Mouse (Mus musculus): ENCODE results near the gene Use1. TPM values are rescaled to one million over a fixed set of nuclear protein-coding genes. Genes with fewer than 3 reads are reported as not detected.

The Use1 gene
- total RNA-seq, 2 experiments from 2014 or later, result 46.1 to 59.2 TPM

DNA sequence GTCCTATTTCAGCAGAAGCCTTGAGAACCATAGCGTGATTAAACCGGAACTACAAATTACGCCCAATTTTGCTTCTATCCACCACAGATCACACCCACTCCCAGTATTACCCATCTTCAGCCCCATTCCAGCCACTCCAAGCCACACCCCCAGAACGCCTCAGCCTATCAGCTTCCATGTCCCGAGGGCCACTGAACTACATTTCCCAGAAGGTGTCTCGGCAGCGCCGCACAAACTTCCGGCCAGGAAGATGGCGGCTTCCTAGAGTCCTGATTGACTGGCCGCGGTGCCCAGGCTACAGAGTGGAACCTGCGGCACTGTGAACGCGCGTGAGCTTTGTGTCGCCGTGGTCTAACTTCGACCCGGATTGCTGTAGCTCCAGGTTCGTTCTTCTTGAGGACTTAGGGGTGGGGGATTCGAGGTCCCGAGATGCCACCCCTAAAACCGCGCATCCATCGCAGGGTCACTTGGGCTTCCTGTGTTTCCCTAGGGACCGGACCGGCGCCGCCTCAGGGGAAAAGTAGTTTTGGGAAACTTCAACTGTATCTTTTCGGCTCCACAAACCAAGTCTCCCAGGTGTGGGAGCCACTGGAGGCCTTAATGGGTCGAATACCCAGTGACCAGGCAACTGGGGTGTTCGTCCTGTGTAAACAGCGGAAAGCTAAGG lies 30.1 kb downstream of the Use1 start, which contains the start of gene Babam1:
Gene Babam1, plus strand, starts transcription at position 223 of the 667 bp plus-strand sequence.
- ATAC-seq (replicated peaks; ENCODE audit: low FRiP score, poor library complexity, severe bottlenecking), result peak; percentile 99

DNA sequence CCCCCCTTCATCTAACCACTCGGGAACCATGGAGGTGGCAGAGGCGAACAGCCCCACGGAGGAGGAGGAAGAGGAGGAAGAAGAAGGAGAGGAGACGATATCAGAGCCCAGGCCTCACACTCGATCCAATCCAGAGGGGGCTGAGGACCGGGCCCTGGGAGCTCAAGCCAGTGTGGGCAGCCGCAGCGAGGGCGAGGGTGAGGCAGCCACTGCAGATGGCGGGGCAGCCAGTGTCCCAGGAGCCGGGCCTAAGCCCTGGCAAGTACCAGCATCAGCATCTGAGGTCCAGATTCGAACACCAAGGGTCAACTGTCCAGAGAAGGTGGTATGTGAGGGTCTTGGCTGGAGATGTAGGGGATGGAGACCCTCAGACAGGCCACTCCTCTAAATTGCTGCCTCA lies 31.1 kb downstream of the Use1 start:
- no peak for ATAC-seq (replicated peaks; ENCODE audit: low FRiP score, poor library complexity, severe bottlenecking)

DNA sequence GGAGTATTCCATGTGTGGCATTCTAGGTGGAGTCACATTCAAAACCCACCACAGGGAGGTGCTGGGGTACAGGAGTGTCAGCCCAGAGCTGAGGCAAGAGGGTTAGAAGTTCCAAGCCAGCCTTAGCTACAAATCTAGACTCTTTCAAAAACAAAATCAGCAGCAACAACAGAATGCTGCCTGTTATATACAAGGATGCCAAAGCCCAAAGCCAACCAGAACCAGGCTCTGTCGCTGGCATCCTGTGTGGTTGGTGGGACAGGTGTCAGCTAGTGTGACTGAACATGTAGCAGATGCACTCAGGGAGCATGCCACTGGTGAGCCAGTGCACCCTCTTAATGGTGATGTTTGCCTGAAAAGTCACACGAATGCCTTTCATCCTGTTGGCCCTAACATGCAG lies 34.2 kb downstream of the Use1 start:
- ATAC-seq (replicated peaks; ENCODE audit: low FRiP score, poor library complexity, severe bottlenecking), result no peak

DNA sequence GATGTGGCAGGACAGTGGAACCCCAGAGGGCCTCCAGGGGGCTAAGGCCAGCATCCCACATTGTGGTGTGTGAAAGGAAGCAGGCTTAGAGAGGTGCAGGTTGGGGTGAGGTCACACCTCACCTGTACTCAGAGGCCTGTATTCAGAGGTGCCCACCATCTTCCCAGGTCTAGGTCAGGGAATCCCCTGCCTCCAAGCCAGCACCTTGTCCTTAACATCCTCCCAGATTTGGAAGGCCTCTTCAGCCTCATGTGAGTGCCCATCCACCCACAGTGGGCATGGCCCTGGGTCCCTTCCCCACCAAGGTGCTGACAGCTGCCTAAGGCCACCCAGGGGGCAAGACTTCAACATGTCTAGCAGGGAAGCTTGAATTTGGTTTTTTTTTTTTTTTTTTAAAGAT lies 34.8 kb downstream of the Use1 start:
- ATAC-seq (replicated peaks; ENCODE audit: low FRiP score, poor library complexity, severe bottlenecking), result no peak

DNA sequence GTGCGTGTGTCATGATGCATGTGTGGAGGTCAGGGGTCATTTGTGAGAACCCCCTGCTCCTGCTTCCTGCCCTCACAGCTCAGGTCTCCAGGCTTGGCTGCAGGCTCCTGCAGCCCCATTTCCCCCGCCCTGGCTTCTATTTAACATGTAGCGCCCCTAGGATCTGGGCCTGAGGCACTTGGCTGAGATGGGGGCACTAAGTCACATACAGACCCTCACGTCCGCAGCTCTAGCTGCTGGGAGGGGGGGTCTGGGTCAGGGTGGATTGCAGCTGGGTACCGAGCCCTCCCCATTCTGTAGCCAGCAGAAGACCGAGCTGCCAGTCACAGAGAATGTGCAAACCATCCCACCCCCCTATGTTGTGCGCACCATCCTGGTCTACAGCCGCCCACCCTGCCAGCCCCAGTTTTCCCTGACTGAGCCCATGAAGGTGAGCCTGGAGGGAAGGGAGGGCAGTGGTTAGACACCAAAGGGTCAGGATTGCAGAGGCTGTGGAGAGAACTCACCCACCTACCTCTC lies 35.9 kb downstream of the Use1 start:
- ATAC-seq (replicated peaks; ENCODE audit: low FRiP score, poor library complexity, severe bottlenecking), result no peak

DNA sequence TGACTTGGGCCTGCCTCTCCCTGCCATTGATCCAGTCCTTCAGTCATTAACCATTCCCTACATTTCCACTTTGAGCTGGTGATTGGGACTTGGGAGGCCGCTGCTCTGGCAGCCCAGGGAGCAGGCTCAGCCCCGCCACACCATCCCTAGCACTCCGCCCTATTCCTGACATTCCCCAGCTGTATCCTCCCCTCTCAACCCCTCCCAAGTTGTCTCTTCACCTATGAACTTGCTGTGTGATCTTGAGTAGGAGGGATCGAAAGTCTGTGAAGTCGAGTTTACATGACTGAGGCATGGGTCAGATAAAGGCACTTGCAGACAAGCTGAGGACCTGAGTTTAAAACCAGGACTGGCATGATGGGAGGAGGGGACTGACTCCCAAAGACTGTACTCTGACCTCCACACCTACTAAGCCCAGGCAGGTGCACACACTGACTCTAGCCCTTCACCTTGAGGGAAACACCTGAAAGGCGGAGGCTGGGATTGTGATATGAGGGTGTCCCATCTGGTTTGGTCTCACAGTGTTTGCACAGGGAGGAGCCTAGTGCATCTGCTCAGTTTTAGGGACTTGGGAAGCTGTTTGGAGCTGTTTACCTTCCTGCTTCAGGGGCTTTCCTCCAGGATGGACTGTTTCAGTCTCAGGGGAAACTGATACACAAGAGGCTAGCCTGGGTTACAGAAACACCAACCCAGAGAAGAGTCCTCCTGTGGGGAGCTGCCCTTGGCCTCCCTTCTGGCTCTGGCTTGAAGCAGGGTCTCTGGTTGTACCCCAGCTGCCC lies 36.6 kb downstream of the Use1 start:
- ATAC-seq (replicated peaks; ENCODE audit: low FRiP score, poor library complexity, severe bottlenecking), result no peak

DNA sequence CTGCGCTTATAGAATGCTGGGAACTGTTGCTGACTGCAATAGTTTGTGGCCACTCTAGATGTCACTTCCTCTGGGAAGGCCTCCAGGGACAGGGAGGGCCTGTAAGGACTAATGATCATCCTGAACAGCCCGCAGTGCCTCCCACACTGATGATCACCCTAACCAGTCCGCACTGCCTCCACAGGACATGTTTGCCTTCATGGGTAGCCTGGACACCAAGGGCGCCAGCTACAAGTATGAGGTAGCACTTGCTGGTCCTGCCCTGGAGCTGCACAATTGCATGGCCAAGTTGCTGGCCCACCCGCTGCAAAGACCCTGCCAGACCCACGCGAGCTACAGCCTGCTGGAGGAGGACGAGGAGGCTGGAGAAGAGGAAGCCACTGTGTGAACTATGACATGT lies 37.4 kb downstream of the Use1 start:
- ATAC-seq (replicated peaks; ENCODE audit: low FRiP score, poor library complexity, severe bottlenecking), result no peak

DNA sequence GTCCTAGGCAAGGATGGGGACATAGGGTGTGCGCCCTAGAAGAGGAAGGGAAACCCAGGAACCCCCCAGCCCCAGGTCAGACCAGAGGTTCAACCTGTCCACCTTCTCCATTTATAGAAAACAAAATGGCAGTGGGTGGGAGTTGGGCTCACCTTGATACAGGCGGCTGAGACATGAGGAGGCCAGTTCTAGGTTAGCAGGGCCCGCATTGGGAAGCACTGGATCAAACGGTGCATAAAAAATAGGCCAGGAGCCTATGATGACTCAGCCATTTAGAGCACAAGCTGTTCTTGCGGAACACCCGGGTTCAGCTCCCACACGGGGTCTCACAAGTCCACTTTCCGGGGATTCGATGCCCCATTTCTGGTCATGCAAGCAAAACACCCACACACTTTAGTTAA lies 38.3 kb downstream of the Use1 start:
- no peak for ATAC-seq (replicated peaks; ENCODE audit: low FRiP score, poor library complexity, severe bottlenecking)

DNA sequence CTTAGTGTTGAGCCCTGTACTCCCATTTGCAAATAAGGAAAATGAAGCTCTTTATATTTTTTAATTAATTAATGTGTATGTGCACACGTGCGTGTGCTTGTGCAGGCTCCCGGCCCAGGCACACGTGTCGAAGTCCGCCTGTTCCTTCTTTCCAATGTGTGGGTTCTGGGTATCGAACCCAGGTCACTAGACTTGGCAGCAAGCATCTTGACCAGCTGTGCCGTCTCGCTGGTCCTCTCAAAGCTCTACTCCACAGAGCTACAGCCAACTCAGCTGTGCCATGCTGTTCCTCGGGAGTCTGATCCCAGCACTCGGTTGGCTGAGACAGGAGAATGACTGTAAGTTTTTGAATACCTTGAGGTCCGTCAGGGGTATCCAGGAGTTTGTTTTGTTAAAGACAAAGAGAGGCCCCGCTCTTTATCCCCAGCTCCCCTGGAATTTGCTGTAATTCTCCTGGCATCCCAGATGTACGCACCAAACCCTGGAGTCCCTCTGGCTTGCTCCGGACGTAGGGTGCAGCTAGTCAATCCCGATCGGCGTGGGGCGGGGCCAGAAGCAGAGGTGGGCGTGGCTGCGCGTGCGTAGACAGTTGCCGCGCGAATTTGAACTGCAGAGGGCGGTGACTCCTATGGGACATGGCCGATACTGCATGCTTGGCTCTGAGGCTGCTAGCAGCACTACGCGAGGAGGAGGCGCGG lies 38.9 kb downstream of the Use1 start, which contains the start of gene Ankle1:
Gene Ankle1, plus strand, starts transcription at position 610 of the 698 bp plus-strand sequence.
- peak; percentile 86 for ATAC-seq (replicated peaks; ENCODE audit: low FRiP score, poor library complexity, severe bottlenecking)

DNA sequence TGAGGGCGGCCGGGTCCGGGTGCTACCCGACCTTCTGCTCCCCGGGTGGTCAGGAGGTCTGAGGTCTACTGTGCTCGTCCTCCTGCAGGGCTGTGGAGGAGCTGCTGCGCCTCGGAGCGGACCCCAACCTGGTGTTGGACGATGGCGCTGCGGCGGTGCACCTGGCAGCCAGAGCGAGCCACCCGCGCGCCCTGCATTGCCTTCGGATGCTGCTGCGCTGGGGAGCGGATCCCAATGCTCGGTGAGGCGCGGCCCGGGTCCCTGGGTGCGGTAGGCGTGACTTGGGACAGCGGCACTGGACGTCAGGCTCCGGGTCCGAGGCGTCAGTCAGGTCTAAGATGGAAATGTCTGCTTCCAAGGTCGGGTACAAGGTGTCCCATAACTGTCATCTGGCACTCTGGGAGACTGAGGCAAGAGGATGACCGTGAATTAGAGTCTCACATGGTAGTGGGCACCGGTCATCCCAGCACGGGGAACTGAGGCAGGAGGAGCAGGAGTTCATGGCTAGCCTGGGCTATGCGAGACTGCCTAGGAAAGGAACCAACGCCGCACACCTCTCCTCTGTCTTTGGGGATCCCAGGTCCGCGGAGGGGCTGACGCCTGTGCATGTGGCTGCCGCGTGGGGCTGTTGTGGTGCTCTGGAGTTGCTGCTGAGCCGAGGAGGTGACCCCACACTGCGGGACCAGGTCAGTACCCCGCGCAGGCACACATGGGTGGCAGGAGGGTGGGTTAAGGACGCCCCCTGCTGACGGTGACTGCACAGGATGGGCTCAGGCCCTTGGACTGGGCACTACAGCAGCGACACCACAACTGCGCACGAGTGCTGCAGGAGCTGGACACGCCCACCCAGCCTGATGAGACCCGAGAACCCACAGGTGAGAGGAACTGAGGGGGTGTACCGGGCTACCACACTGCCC lies 39.7 kb downstream of the Use1 start:
- ATAC-seq (replicated peaks; ENCODE audit: low FRiP score, poor library complexity, severe bottlenecking), result peak; percentile 71

DNA sequence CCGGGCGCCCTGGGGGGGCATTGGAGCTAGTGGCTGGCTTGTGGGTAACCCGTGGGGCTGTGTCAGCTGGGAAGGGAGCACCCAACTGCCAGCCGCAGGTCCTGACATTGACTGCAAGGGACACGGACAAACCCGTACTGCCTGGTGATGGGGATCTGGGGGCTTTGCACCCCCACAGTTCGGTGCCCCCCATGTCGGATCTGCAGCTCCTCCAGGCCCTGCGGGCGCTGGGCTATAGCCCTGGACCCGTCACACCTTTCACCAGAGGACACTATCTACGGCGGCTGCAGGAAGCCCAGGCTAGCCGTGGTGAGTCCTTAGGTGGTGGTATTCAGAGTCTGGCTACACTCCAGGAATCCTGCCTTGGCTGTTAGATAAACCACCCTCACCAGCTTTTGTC lies 40.8 kb downstream of the Use1 start:
- ATAC-seq (replicated peaks; ENCODE audit: low FRiP score, poor library complexity, severe bottlenecking), result no peak

DNA sequence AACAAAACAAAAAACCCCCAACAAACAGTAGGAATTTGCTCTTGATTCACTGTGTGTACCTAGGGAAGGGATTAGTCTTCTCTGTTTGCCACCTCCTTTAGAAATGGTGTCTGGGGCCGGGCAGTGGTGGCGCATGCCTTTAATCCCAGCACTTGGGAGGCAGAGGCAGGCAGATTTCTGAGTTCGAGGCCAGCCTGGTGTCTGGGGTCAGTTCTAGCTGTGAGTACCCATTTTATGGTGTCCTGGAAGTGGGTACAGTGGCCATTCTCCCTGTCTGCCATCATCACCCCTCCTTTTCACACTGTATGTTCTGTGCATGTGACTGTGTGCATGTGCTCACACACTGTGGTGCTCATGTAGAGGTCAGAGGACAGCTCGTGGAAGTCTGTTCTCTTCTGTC lies 41.6 kb downstream of the Use1 start:
- ATAC-seq (replicated peaks; ENCODE audit: low FRiP score, poor library complexity, severe bottlenecking), result no peak

DNA sequence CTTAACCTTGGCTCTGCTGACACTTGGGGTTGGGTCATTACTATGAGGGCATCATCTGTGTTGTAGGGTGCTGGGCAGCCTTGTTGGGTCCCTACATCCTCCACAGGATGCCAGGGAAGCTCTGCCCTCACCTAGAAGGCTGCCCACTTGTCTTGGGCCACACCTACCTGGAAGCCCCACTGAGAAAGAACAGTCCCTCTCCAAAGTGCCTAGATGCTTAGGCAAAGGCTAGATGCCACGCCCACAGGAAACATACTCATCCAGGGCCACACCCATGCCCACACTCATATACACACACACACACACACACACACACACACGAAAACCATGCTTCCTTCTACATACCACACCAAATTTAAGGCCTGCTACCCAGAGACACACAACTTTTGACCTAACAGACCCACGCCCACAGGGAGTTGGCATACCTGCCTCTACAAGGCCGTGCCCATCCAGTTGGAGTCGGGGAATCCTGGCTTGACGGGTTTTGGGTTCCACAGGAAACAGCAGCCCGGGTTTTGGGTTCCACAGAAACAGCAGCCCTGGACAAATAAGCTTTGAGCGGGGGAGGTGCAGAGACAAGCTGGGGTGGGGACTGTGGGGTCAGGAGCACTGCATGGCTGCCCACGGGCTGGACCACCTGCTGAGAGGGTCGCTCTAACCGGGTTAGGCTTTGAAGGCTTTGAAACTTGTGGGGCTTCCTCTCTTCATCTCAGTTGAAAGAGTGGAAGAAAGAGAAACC lies 45.1 kb downstream of the Use1 start:
- peak; percentile 28 for ATAC-seq (replicated peaks; ENCODE audit: low FRiP score, poor library complexity, severe bottlenecking)

Other genes starting within 250 kb of the Use1 start
- gene Myo9b, start 94.1 kb upstream of the Use1 start, total RNA-seq (2015; ENCODE audit: low replicate concordance), result 26.3 and 29.3 TPM in 2 replicates
- 23.4 and 32.3 TPM in 2 replicates for gene Myo9b, start 94.1 kb upstream of the Use1 start, total RNA-seq (2017; ENCODE audit: low replicate concordance)
- 36.4 and 49.9 TPM in 2 replicates for gene Haus8, start 93.9 kb upstream of the Use1 start, total RNA-seq (2015; ENCODE audit: low replicate concordance)
- 69.7 and 109 TPM in 2 replicates for gene Haus8, start 93.9 kb upstream of the Use1 start, total RNA-seq (2017; ENCODE audit: low replicate concordance)
- gene Ocel1, start 4.5 kb downstream of the Use1 start, total RNA-seq (2015; ENCODE audit: low replicate concordance), result 1.7 and 13.7 TPM in 2 replicates
- gene Ocel1, start 4.5 kb downstream of the Use1 start, total RNA-seq (2017; ENCODE audit: low replicate concordance), result 10.4 and 10.7 TPM in 2 replicates
- gene Nr2f6, start 15.1 kb downstream of the Use1 start, total RNA-seq (2015; ENCODE audit: low replicate concordance), result not detected in 2 replicates
- 1.4 and 6.7 TPM in 2 replicates for gene Nr2f6, start 15.1 kb downstream of the Use1 start, total RNA-seq (2017; ENCODE audit: low replicate concordance)
- gene Ushbp1, start 29.0 kb downstream of the Use1 start, total RNA-seq (2015; ENCODE audit: low replicate concordance), result not detected in 2 replicates
- 0.64 TPM in 1 of 2 replicates, not detected in the other for gene Ushbp1, start 29.0 kb downstream of the Use1 start, total RNA-seq (2017; ENCODE audit: low replicate concordance)
- 35.0 and 51.6 TPM in 2 replicates for gene Babam1, start 30.0 kb downstream of the Use1 start, total RNA-seq (2015; ENCODE audit: low replicate concordance)
- gene Babam1, start 30.0 kb downstream of the Use1 start, total RNA-seq (2017; ENCODE audit: low replicate concordance), result 22.3 and 44.8 TPM in 2 replicates
- 208 and 222 TPM in 2 replicates for gene Ankle1, start 39.2 kb downstream of the Use1 start, total RNA-seq (2015; ENCODE audit: low replicate concordance)
- gene Ankle1, start 39.2 kb downstream of the Use1 start, total RNA-seq (2017; ENCODE audit: low replicate concordance), result 343 and 473 TPM in 2 replicates
- 1.3 and 1.4 TPM in 2 replicates for gene Abhd8, start 96.8 kb downstream of the Use1 start, total RNA-seq (2015; ENCODE audit: low replicate concordance)
- gene Abhd8, start 96.8 kb downstream of the Use1 start, total RNA-seq (2017; ENCODE audit: low replicate concordance), result 3.0 and 4.5 TPM in 2 replicates
- 23.1 and 38.2 TPM in 2 replicates for gene Mrpl34, start 98.1 kb downstream of the Use1 start, total RNA-seq (2015; ENCODE audit: low replicate concordance)
- gene Mrpl34, start 98.1 kb downstream of the Use1 start, total RNA-seq (2017; ENCODE audit: low replicate concordance), result 14.1 and 17.5 TPM in 2 replicates
- gene Dda1, start 102.4 kb downstream of the Use1 start, total RNA-seq (2015; ENCODE audit: low replicate concordance), result 23.9 and 35.7 TPM in 2 replicates
- 17.8 and 18.1 TPM in 2 replicates for gene Dda1, start 102.4 kb downstream of the Use1 start, total RNA-seq (2017; ENCODE audit: low replicate concordance)
- not detected in 2 replicates for gene Ano8, start 119.1 kb downstream of the Use1 start, total RNA-seq (2015; ENCODE audit: low replicate concordance)
- 0.13 TPM in 1 of 2 replicates, not detected in the other for gene Ano8, start 119.1 kb downstream of the Use1 start, total RNA-seq (2017; ENCODE audit: low replicate concordance)
- gene Gtpbp3, start 121.3 kb downstream of the Use1 start, total RNA-seq (2015; ENCODE audit: low replicate concordance), result 2.1 and 4.0 TPM in 2 replicates
- 0.83 and 4.0 TPM in 2 replicates for gene Gtpbp3, start 121.3 kb downstream of the Use1 start, total RNA-seq (2017; ENCODE audit: low replicate concordance)
- gene Plvap, start 144.9 kb downstream of the Use1 start, total RNA-seq (2015; ENCODE audit: low replicate concordance), result not detected in 2 replicates
- gene Plvap, start 144.9 kb downstream of the Use1 start, total RNA-seq (2017; ENCODE audit: low replicate concordance), result not detected in 2 replicates
- not detected in 2 replicates for gene Ccdc194, start 158.9 kb downstream of the Use1 start, total RNA-seq (2015; ENCODE audit: low replicate concordance)
- not detected in 2 replicates for gene Ccdc194, start 158.9 kb downstream of the Use1 start, total RNA-seq (2017; ENCODE audit: low replicate concordance)
- 7.6 TPM in 1 of 2 replicates, not detected in the other for gene Bst2, start 170.6 kb downstream of the Use1 start, total RNA-seq (2015; ENCODE audit: low replicate concordance)
- 15.1 and 28.2 TPM in 2 replicates for gene Bst2, start 170.6 kb downstream of the Use1 start, total RNA-seq (2017; ENCODE audit: low replicate concordance)
- 7.6 and 9.6 TPM in 2 replicates for gene Mvb12a, start 176.1 kb downstream of the Use1 start, total RNA-seq (2015; ENCODE audit: low replicate concordance)
- 2.1 and 4.5 TPM in 2 replicates for gene Mvb12a, start 176.1 kb downstream of the Use1 start, total RNA-seq (2017; ENCODE audit: low replicate concordance)
- not detected in 2 replicates for gene Tmem221, start 192.0 kb downstream of the Use1 start, total RNA-seq (2015; ENCODE audit: low replicate concordance)
- gene Tmem221, start 192.0 kb downstream of the Use1 start, total RNA-seq (2017; ENCODE audit: low replicate concordance), result not detected in 2 replicates
- gene Nxnl1, start 199.8 kb downstream of the Use1 start, total RNA-seq (2015; ENCODE audit: low replicate concordance), result not detected in 2 replicates
- gene Nxnl1, start 199.8 kb downstream of the Use1 start, total RNA-seq (2017; ENCODE audit: low replicate concordance), result not detected in 2 replicates
- gene Slc27a1, start 202.0 kb downstream of the Use1 start, total RNA-seq (2015; ENCODE audit: low replicate concordance), result 1.1 and 1.7 TPM in 2 replicates
- not detected in 2 replicates for gene Slc27a1, start 202.0 kb downstream of the Use1 start, total RNA-seq (2017; ENCODE audit: low replicate concordance)
- 31.4 and 36.9 TPM in 2 replicates for gene Pgls, start 225.3 kb downstream of the Use1 start, total RNA-seq (2015; ENCODE audit: low replicate concordance)
- 14.8 and 31.8 TPM in 2 replicates for gene Pgls, start 225.3 kb downstream of the Use1 start, total RNA-seq (2017; ENCODE audit: low replicate concordance)
- 54.1 and 135 TPM in 2 replicates for gene Fam129c, start 230.8 kb downstream of the Use1 start, total RNA-seq (2015; ENCODE audit: low replicate concordance)
- 7.4 and 32.9 TPM in 2 replicates for gene Fam129c, start 230.8 kb downstream of the Use1 start, total RNA-seq (2017; ENCODE audit: low replicate concordance)
- 5.9 and 19.5 TPM in 2 replicates for gene Colgalt1, start 244.2 kb downstream of the Use1 start, total RNA-seq (2015; ENCODE audit: low replicate concordance)
- 9.2 and 11.0 TPM in 2 replicates for gene Colgalt1, start 244.2 kb downstream of the Use1 start, total RNA-seq (2017; ENCODE audit: low replicate concordance)